Mouse (Mus musculus) NIH3T3 (cell line): ENCODE data around the gene Zc3h4.

Source experiments
- DNase-seq: peaks from one replicate; pipeline ENCODE4 v3.0.0-alpha.2; 2012; ENCODE audit warnings: low read depth

Gene Zc3h4

DNA sequence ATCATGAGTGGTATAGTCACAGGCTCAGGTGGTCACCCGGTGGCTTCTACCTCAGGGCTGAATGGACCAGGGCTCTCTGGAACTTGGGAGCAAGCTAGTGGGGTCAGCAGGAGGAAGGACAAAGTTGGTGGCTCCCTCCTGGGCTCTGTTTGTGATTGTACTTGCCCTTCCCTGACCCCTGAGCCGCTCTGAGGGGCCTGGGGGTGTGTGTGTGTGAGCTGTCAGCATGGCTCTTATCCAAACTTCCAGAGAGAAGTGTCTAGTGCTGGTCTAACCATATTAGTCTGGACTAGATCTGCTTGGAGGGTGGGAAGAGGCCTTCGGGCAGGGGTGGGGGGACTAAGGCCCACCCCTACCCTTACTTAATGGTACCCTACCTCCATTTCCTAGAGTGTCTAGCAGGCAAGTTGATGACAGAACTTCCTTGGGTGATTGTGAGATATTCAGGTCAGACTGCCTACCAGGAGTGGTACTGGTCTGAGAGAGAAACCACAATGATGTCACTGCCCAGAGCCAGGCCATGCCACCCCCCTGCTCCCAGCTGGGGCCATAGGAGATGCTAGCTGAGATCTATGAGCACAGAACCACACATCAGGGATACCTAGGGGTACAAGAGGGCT lies 32.8 kb downstream of the Zc3h4 start:
- DNase-seq: no peak

DNA sequence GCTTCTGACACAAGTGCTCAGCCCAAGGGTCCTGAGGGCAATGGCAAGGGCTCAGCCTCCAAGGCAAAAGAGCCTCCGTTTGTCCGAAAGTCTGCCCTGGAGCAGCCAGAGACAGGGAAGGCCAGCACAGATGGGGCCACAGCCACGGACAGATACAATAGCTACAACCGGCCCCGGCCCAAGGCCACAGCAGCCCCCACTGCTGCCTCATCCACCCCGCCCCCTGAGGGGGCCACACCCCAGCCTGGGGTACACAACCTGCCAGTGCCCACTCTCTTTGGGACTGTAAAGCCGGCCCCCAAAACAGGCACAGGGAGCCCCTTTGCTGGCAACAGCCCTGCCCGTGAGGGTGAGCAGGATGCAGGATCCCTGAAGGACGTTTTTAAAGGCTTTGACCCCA lies 34.4 kb downstream of the Zc3h4 start:
- no peak for DNase-seq

DNA sequence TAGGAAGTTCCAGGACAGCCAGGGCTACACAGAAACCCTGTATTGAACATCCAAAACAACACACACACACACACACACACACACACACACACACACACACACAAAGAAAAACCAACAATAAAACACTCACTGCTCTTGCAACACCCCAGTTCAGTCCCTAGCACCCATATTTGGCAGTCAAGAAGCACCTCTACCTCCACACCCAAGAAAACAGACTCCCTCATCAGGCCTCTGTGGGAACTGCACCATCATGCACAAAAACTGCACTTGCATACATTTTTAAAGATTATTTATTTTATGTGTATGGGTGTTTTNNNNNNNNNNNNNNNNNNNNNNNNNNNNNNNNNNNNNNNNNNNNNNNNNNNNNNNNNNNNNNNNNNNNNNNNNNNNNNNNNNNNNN lies 40.5 kb downstream of the Zc3h4 start:
- peak; percentile 57 for DNase-seq

DNA sequence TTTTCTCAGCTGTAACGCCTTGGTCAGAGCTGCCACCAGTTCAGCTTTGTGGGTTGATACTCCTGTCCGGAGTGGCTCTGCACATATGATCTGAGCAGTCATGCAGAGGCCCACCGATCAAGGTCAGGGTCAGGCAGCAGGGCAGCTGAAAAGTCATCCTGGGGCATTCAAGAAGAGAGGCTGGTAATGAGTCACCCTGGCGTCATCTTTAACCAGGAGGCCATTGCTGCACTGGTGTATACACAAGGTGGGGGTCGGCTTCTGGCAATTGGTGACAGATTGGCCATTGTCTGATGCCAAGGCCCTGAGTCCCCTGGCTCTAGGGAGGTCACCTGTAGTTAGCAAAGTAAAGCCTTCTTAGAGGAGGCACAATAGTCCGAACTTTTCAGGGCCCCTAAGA lies 50.9 kb downstream of the Zc3h4 start:
- DNase-seq: no peak

DNA sequence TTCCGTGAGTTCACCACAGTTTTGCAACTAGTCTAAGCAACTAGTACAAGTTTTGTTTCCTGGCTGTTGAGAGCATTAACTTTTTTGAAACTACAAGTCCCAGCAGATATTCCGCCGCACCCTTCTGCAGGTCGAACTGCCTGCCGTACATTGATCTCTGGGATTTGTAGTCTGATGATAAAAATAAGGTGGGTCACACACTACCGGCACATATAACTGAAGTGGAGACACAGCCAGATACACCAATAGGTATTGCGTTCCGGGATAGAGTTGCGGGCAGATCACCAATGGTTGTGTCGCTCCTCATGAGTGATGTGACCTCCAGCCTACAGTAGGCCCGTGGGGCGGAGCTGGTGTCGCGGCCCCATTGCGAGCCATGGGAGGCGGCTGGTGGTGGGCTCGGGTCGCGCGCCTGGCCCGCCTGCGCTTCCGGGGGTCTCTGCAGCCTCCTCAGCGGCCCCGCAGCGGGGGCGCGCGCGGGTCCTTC lies 51.9 kb downstream of the Zc3h4 start, which contains the start of gene Tmem160:
Gene Tmem160, plus strand, starts transcription at position 193 of the 487 bp plus-strand sequence.
- peak; percentile 94 for DNase-seq

DNA sequence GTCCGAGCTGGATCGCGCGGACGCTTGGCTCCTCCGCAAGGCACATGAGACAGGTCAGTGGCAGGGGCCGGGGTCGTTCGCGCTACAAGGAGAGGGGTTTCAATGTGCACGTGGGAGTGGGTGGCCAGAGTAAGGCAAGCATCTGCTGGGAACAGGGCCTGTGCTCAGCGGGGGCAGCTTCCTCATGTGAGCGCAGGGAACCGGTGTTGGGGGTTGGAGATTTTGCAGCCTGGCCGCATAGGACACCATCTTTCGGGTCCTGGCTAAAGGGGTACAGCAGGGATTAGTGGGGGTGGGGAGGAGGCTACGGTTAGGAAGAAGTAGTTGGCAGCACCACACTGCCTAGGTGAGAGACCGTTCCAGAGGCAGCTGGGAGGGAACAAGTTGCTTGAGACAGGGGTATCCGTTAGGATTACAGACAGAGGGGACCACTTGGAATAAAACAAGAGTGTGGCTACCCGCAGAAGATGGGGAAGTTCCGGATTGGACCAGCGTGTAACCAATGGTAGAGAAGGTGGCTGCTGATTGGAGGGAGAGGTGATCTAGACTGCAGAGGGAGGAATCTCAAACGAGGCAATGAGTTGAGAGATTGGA lies 52.5 kb downstream of the Zc3h4 start:
- DNase-seq: peak; percentile 76

DNA sequence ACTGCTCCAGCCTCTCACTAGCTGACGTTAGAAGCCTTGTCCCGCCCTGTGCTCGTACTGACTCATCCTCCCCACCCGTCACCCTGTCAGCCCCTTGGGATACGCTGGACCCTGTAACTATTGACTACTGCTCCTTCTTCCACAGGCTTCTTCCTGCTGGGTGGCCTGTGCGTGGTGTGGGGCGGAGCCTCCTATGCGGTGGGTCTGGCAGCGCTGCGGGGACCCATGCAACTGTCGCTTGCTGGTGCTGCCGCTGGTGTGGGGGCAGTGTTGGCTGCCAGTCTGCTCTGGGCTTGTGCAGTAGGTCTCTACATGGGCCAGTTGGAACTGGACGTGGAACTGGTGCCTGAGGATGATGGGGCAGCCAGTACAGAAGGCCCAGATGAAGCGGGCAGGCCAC lies 54.3 kb downstream of the Zc3h4 start:
- no peak for DNase-seq

DNA sequence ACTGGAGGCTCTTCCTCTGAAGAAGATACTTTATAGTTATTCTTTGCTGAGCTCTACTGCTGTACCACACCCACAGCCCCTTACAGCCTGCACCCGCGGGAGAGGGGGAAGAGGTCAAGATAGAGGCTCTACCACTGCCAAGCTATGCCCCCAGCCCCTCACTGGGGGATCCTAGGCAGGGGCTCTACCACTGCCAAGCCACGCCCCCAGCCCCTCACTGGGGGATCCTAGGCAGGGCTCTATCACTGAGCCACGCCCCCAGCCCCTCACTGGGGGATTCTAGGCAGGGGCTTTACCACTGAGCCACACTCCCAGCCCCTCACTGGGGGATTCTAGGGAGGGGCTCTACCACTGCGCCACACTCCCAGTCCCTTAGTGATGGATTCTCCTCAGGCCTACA lies 55.6 kb downstream of the Zc3h4 start:
- no peak for DNase-seq

DNA sequence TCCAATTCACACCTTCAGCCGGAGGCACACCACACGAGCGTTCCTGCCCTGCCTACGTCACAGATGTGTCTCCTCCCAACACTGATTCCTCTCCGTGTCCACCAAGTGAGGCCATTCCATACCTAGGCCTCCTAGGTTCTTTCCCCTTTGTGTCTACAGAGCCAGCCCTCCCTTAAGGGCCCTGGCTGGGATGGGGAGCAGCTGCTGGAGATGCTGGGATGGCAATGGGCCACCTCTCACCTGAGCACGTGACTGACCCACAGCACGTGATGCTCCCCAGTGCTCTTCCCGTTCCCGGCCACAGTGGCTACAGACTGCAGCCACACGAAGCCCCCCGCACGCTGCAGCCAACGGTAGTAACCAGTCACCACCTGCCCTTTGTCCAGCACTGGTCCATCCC lies 59.9 kb downstream of the Zc3h4 start:
- DNase-seq: no peak

DNA sequence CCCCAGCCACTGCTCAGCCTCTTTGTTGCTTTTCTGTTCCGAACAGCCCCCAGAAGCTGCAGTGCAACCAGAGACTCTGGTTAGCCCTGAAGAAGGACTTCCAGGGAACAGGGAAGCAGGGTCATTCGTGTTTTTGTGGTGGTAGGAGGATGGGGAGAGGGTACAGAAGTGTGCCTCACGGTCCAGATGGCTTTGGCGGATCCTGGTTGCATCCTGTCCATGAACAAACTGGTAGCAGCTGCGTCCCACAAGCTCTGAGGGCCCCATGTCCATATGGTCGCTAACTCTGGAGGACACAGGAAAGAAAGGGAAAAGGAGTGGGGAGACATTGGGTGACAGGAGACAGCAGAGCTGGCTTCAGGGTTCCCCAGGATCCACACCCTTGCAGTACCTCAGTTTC lies 60.4 kb downstream of the Zc3h4 start:
- no peak for DNase-seq

DNA sequence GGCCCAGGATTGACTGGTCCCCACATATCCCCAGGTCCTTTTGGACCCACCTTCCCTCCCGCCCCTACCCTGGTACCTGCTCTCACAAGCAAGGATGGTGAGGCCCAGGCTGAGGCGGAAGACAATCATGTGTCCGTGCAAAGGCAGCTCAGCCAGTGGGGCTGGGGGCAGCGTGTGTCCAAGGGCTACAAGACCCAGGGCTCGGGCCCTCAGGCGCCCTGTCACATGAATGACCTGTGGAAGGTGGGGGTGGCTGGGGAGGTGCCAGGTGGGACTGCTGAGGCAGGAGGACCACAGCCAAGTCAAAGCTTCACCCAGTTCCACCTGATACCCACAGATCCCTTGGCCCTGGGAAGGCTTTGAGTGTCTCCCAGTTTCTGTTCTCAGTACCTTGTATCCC lies 61.0 kb downstream of the Zc3h4 start:
- no peak for DNase-seq

DNA sequence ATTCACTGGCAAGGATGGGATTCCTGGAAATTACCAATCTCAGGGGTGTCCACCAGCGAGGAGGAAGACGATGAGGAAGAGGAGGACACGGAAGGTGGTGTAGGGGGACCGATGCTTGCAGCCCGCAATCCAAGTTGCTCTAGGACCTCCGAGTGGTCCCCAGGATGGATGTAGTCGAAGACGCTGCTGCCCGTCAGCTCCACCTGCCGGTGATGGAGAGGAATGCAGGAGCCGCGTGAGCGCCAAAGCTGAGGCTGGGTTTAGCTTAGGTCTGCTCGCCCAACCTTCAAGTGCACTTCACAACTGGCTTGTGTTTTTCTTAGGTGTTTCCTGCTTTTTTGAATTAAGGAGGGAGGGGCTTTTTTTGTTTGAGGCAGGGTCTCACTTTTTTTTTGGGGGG lies 62.5 kb downstream of the Zc3h4 start:
- DNase-seq: peak; percentile 89

DNA sequence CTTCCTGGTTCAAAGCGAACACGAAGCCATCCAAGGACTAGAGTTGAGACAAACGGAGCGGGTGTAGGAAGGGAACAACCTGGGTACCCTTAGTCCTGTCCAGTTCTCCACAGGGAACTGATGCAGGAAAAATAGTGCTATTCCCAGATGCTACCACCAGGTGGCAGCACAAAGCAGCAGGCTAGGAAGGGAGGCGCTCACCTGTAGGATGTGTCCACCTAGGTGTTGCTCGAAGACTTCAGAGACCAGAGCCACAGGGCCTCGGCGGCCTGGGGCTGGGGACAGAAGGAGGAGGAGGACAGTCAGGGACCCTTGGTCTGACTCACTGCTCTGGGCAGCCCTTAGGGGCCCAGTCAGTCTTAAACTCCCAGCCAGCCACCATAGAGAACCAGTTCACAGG lies 64.5 kb downstream of the Zc3h4 start:
- DNase-seq: peak; percentile 82

DNA sequence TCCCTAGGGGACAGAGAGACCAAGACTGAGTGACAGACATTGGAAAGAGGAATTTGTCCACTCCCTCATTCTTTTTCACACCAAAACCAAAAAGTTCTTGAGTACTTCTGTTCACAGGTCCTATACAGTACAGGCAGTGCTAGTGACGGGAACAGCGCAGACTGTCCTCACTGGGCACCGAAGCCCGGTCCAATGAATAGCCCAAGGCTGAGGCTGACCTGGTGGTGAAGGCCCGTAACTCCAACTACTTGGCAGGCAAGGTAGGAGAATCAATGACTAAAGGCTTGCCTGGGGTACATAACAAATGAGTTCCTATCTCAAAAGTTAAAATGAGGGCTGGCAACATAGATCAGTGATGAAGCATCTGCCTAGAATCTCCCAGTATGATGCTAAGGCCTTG lies 64.9 kb downstream of the Zc3h4 start:
- DNase-seq: no peak

DNA sequence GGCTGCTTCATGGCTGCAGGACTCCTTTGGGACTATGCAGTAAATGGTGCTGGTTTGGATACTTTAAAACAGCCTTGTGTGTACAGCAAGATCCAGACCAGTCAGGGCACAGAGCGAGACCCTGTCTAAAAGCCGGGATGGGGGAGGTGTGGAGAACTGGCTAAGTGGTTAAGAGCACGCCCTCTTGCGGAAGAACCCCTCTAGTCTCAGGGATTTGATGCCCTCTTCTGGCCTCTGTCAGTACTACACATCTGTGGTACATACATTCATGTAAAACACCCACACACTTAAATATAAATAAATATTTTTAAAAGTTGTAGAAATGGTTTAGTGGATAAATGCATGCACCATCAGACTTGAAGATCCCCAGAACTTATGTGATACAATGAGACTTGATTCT lies 65.9 kb downstream of the Zc3h4 start:
- DNase-seq: peak; percentile 54

DNA sequence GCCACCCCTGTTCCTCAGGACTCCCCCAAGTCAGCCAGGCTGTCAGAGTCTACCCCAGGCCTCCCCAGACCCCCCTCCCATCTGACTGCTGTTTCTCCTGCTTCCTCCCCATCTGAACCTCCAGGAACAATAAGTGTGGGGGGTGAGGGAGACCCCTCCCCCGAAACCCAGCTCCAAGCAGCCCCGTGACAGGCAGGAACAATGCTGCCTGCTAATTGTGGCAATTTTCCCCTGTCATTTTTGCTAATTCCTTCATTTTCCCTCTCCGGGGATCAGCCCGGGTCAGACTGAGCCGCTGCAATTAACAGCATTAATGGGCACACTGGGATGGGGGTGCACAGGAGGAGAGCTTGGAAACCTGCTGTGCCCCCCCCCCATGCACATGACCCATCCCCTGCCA lies 67.4 kb downstream of the Zc3h4 start:
- DNase-seq: no peak

DNA sequence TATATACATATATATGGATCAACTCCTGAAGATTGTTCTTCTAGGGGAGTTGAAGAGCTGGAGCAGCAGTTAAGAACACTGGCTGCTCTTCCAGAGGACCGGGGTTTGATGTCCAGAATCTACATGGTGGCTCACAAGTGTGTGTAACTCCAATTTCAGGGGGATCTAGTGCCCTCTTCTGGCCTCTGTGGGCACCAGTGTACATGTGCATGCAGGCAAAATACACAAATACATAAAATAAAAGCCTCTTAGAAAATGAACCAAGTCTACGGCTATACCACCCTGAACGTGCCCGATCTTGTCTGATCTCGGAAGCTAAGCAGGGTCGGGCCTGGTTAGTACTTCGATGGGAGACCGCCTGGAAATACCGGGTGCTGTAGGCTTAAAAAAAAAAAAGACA lies 70.8 kb downstream of the Zc3h4 start:
- peak; percentile 61 for DNase-seq

DNA sequence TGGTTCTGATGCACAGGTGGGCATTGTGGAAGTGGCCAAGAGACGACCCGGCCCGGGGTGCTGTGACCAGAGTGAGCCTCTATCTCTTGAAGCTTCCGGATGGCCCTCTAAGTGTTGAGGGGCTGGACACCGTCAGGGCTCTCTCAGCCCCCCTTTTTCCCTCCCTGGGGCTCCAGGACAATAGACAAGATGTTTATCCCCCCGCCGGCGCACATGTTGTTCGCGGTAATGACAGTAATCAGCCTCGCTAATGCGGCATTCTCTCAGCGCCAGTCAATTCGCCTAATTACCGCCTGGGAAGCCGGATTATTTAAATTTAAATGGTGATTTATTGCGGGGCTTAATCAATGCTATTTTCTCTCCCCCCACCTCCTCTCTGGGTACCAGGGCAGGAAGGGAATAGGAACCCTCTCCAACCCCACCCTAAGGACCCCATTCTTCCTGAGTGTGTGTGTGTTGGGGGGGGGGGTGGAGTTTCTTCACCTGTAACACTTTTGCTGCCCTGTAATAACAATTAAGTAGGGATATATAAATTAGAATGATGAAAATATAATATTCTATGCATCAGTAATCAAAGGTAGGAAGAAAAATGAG lies 71.5 kb downstream of the Zc3h4 start:
- no peak for DNase-seq

DNA sequence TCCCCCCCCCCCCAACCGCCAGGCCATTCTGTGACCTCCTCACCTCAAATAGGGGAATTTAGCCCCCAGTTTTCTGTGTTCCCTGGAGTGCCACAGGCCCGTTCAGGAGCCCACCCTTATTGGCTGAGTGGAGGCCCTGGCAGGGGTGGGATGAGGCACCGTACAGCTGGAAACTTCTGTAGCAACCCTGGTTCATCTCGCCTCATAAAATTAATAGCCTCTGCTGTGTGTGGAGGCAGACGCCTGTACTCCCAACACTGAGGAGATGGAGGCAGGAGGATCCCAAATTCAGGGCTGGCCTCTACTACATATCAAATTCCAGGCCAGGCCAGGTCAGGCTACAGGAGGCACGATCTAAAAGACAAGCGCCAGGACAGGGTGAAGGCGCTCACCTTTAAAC lies 73.1 kb downstream of the Zc3h4 start:
- DNase-seq: no peak

DNA sequence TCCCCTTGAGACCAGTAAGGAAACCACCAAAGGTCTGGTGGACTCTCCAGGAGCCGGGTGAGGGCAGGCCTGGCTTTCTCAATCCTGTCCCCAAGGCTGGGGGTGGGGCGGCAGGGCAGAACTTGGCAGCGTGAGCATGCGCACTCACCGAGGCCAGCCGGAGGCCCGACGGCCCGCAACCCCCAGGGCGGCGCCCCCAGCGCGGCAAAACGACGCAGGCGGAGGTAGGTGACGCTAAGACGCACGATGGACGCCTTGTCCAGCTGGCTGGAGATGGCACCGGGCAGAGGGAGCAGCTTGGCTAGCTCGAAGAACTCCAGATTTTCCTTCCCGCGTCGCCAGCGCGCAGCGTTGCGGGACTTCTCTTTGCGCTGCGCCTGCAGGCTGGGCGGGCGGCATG lies 73.7 kb downstream of the Zc3h4 start:
- no peak for DNase-seq

DNA sequence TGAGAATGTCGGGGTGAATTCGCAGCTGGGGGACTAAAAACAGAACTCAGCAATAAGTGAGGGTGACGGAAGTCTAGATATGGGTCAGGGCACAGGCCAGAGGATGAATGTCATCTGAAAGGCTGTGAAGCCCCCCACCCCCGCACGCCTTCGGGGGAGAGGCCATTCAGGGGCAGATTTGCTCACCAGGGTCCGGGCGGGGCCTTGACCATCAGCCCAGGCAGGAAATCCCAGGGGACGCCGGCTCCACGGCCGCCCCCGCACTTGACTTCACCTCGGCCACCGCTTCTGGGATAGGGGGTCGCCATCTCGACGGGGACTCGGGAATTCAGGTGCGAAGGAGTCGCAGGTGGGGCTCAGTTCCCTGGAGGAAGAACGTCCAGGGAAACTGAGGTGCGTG lies 74.6 kb downstream of the Zc3h4 start:
- no peak for DNase-seq

DNA sequence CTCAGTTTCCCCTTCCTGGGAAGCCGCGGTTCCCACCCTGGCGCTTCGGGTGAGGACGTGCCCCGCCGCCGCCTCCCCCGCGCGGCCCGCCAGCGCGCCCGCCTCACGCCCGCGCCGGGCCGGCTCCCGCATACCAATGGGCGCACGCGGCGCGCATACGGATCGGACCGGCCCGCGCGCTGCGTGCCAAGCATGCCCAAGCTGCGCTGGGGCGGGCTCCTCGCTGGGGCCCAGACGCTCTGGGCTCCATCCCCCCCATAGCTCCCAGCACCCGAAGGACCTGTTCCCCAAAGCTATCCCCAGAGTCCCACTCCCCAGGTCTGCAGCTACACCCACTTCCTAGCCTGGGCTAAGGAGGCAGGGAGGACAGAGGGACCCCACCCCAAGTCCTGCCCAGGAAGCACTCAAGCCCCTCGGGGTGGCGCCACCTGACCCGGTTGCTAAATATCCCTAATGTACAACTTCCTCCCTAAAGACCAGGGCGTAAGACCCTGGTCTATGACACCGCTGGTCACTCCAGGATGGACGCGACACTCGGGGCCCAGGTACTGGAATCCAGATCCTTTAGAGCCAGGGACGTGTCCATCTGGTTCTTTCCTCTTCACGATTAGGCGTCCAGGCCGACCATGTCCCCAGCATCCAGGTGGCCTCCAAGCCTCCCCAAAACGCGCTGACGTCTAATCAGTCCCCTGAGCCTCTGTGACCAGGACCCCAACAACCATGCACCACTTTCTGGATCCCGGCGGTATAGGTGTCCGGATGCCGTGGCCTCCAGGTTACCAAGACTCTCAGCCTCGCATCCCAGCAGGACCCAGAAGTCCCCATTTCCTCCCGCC lies 75.3 kb downstream of the Zc3h4 start:
- no peak for DNase-seq

DNA sequence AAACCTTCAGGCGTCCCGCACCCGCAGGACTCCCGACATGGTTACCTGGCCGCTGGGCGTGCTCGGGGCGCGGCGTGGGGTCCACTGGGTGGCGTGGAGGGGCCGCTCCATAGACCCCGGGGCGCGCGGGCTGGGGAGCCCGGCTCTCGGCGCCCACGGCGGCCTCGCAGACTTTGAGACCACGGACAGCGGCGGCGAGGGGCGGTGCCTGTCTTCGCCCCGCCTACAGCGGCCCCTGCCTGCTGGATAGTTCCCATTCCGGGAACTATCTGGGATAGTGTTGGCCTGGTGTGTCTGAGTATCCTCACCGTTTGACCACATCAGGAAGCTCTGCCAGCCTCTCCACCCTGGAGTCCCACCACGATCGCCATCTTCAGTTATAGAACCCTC lies 75.9 kb downstream of the Zc3h4 start:
- no peak for DNase-seq
